Mouse (Mus musculus) CH12.LX (cell line): ENCODE data around the gene Paox.
A peak's percentile ranks its signal among the peaks of the same experiment; 100 is the strongest.

Experiments used
- CTCF ChIP-seq, 2 experiments: IDR thresholded peaks in 1 of 2; conservative IDR thresholded peaks in 1 of 2; 2 replicates each; pipeline ENCODE4 v1.5.1; 2011 to 2012; ENCODE audit warnings: low read depth in 2 of 2, low read length in 2 of 2, improper control_type of control experiment in 1 of 2, inconsistent platforms in 1 of 2, mild to moderate bottlenecking in 1 of 2, moderate library complexity in 1 of 2
- EP300 ChIP-seq: IDR thresholded peaks from 2 replicates; pipeline ENCODE4 v1.6.1; 2011; ENCODE audit warnings: low read length, improper control_type of control experiment
- HCFC1 ChIP-seq: IDR thresholded peaks from 2 replicates; pipeline ENCODE4 v1.6.1; 2012; ENCODE audit warnings: low read depth, mild to moderate bottlenecking, inconsistent platforms, low read length, improper control_type of control experiment
- RAD21 ChIP-seq: IDR thresholded peaks from 2 replicates; pipeline ENCODE4 v1.6.1; 2011; ENCODE audit warnings: low read depth, mild to moderate bottlenecking, low read length, improper control_type of control experiment, moderate library complexity
- ZNF384 ChIP-seq: IDR thresholded peaks from 2 replicates; pipeline ENCODE4 v1.6.1; 2012; ENCODE audit warnings: low read depth, low read length, improper control_type of control experiment, inconsistent platforms

GRCm38 (mm10) chr7:140137135-140138020, 21.8 kb downstream of the Paox start, which contains the start of gene Mtg1:
- TF ChIP-seq EP300 (no peak), ZNF384 (no peak), CTCF (conservative IDR thresholded peaks at IDR 0.05 in 1 of 2, IDR thresholded peaks at IDR 0.05 in 1 of 2; ENCODE audit: low read depth in 2 of 2, low read length in 2 of 2) (no peak), RAD21 (no peak), HCFC1 (peak; percentile 97)
